Mouse (Mus musculus) liver, postnatal 0 days (tissue): ENCODE data around the gene Cwc25. TPM values are rescaled to one million over a fixed set of nuclear protein-coding genes. Genes with fewer than 3 reads are reported as not detected.
"Not testable (repeated sequence)": the region's sequence is repeated elsewhere in the genome, so short reads cannot be mapped to it uniquely, and the experiment has no call there.

Source experiments
- ATAC-seq: fragments of 200-750 bp; cut with Nextera tagmentation; 2 replicates; pipeline ENCODE4 v1.8.0; 2017; ENCODE audit warnings: mild to moderate bottlenecking, moderate library complexity
- DNase-seq: peaks from one replicate; pipeline ENCODE4 v3.0.0-alpha.2; 2016
- H3K27ac ChIP-seq: fragments of 300-500 bp; sonication (generic); 2 replicates; pipeline ENCODE4 v1.5.1; 2014; ENCODE audit warnings: antibody characterized with exemption, moderate library complexity, mild to moderate bottlenecking, low read depth
- H3K27me3 ChIP-seq: fragments of 300-500 bp; sonication (generic); 2 replicates; pipeline ENCODE4 v1.6.1; 2014; ENCODE audit warnings: low read length, control low read depth, mixed read lengths; ENCODE audit not compliant: insufficient read depth
- H3K36me3 ChIP-seq: fragments of 300-500 bp; sonication (generic); replicated peaks from 2 replicates; pipeline ENCODE4 v1.6.1; 2014; ENCODE audit warnings: mild to moderate bottlenecking, control low read depth, low read length, moderate library complexity, mixed read lengths; ENCODE audit not compliant: insufficient read depth
- H3K4me1 ChIP-seq: fragments of 300-500 bp; sonication (generic); 2 replicates; pipeline ENCODE4 v1.6.1; 2014; ENCODE audit warnings: antibody characterized with exemption, mild to moderate bottlenecking, control low read depth; ENCODE audit not compliant: insufficient read depth
- H3K4me2 ChIP-seq: fragments of 300-500 bp; sonication (generic); 2 replicates; pipeline ENCODE4 v1.6.1; 2014; ENCODE audit warnings: low read depth, mild to moderate bottlenecking, low read length, moderate library complexity, mixed read lengths
- H3K4me3 ChIP-seq: fragments of 300-500 bp; sonication (generic); 2 replicates; pipeline ENCODE4 v1.5.1; 2014; ENCODE audit warnings: low read depth, low read length
- H3K9ac ChIP-seq: fragments of 300-500 bp; sonication (generic); replicated peaks from 2 replicates; pipeline ENCODE4 v1.6.1; 2014; ENCODE audit warnings: mild to moderate bottlenecking, moderate library complexity
- H3K9me3 ChIP-seq: fragments of 300-500 bp; sonication (generic); 2 replicates; pipeline ENCODE4 v1.6.1; 2016; ENCODE audit warnings: mild to moderate bottlenecking, control low read depth, low read length, mixed read lengths
- CTCF ChIP-seq: sonication (generic); IDR thresholded peaks from 2 replicates; pipeline ENCODE4 v1.5.1; 2016; ENCODE audit warnings: antibody characterized with exemption, low read depth
- EP300 ChIP-seq: IDR thresholded peaks from 2 replicates; pipeline ENCODE4 v1.6.1; 2016; ENCODE audit warnings: antibody characterized with exemption, low read depth, mild to moderate bottlenecking
- WGBS: fragments of 180-500 bp; shearing (Covaris S2); extraction: QIAGEN DNeasy Blood & Tissue Kit; methylation state at CpG from one replicate; pipeline ENCODE4 v1.1.7; 2014; ENCODE audit not compliant: insufficient replicate concordance; 5-methylcytosine and 5-hydroxymethylcytosine counted together
- polyA plus RNA-seq: library from polyadenylated mRNA; unstranded; fragments of >200 nt; fragmentation: Nextera tagmentation; extraction: Ambion mirVana; gene quantifications from 2 replicates; pipeline ENCODE4 v1.2.1, GENCODE M21; 2015

Gene Cwc25
- polyA plus RNA-seq, 1 experiment from 2014 or later, result 5.8 TPM

DNA sequence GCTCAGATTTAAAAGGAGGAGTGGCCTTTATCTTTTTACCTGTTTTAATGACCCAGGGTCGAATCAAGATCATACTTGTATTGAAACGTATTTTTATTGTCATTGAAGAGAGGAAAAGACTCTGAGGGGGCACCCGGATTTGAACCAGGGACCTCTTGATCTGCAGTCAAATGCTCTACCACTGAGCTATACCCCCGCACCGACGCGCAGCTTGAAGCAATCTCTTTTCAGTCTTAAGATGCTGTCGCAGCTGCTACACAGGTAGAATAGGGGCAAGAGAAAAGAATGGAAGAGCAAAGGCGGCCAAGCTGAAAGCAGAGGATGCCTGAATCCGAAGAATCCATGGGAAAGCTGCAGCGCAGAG is 32.4 kb upstream of the Cwc25 start, which contains the start of gene Lasp1:
TSS of gene Lasp1 (plus strand) at position 219 of the 364 bp plus-strand sequence.
- Histone ChIP-seq H3K4me2 (peak within 1 kb of the TSS; percentile 95), H3K9me3 (no peaks in the 10 kb centered on the region), H3K4me3 (peak within 1 kb of the TSS; percentile 87), H3K4me1 (peaks cover 17% of the 10 kb centered on the region), H3K9ac (peak within 1 kb of the TSS; percentile 76), H3K36me3 (no peaks in the 10 kb centered on the region), H3K27ac (peak within 1 kb of the TSS; percentile 94), H3K27me3 (no peaks in the 10 kb centered on the region)
- TF ChIP-seq EP300 (no peak), CTCF (no peak)
- WGBS, result 1% methylated on average over 11 of the region's 11 CpGs
- DNase-seq (peak; percentile 87), ATAC-seq (peak; percentile 47)

GRCm38 (mm10) chr11:97798083-97798435 is 31.7 kb upstream of the Cwc25 start:
- no peak overlapping the region for H3K4me3 ChIP-seq
- no peak overlapping the region for H3K9ac ChIP-seq
- H3K27ac ChIP-seq, result no peak overlapping the region
- H3K27me3 ChIP-seq, result no peaks in the 10 kb centered on the region
- WGBS, result 52% methylated on average over 8 of the region's 8 CpGs
- peaks cover 15% of the 10 kb centered on the region for H3K4me1 ChIP-seq
- DNase-seq (no peak), ATAC-seq (no peak)
- H3K9me3 ChIP-seq, result no peaks in the 10 kb centered on the region
- TF ChIP-seq CTCF, result no peak
- TF ChIP-seq EP300, result no peak
- peak overlapping the region; percentile 95; the same call in 1 of the 2 replicates for H3K4me2 ChIP-seq
- H3K36me3 ChIP-seq, result no peaks in the 10 kb centered on the region

DNA sequence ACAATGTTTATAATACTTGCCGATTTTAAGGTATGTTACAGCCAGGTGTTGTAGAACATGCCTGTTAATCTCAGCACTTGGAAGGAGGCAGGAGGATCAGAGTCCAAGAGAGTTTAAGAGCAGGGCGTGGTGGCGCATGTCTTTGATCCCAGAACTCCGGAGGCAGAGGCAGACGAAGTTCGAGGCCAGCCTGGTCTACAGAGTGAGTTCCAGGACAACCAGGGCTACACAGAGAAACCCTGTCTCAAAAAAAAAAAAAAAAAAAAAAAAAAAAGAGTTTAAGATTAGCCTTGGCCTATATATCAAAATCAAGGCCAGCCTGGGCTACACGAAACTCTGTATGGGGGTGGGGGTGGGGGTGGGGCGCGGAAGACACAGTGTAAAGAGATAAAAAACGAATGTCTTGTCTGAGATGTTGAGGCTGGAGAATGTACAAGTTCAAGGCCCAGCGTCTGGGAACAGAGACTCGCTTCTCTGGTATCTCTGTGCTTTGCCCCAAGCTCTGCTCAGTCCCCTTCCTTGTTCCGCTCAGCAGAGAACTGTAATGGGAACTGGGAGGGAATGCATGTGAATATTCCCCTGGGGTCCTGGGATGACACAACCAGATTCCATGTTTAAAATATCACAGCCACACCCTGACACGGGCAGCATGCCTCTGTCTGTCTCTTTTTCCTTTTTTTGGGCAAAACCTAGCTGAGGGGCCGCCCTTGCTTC is 31.2 kb upstream of the Cwc25 start:
- Histone ChIP-seq H3K36me3 (no peaks in the 10 kb centered on the region), H3K4me2 (no peak overlapping the region), H3K4me3 (no peak overlapping the region), H3K4me1 (peaks cover 15% of the 10 kb centered on the region), H3K27ac (no peak overlapping the region), H3K9ac (no peak overlapping the region), H3K9me3 (no peaks in the 10 kb centered on the region), H3K27me3 (no peaks in the 10 kb centered on the region)
- TF ChIP-seq EP300, result no peak
- no peak for TF ChIP-seq CTCF
- WGBS, result 67% methylated on average over 15 of the region's 15 CpGs
- DNase-seq (no peak), ATAC-seq (no peak)

GRCm38 (mm10) chr11:97796910-97797309 is 30.6 kb upstream of the Cwc25 start:
- Histone ChIP-seq H3K4me3 (no peak overlapping the region), H3K4me2 (no peak overlapping the region), H3K9ac (no peak overlapping the region), H3K27ac (no peak overlapping the region), H3K4me1 (peaks cover 12% of the 10 kb centered on the region), H3K27me3 (no peaks in the 10 kb centered on the region), H3K36me3 (no peaks in the 10 kb centered on the region), H3K9me3 (no peaks in the 10 kb centered on the region)
- DNase-seq (peak; percentile 65), ATAC-seq (no peak)
- TF ChIP-seq EP300 (no peak), CTCF (peak; percentile 46)
- WGBS, result 4% methylated on average over 6 of the region's 6 CpGs

GRCm38 (mm10) chr11:97793165-97793564 is 26.8 kb upstream of the Cwc25 start:
- Histone ChIP-seq H3K36me3 (no peaks in the 10 kb centered on the region), H3K27ac (no peak overlapping the region), H3K27me3 (no peaks in the 10 kb centered on the region), H3K9me3 (no peaks in the 10 kb centered on the region), H3K9ac (no peak overlapping the region), H3K4me2 (no peak overlapping the region), H3K4me3 (no peak overlapping the region), H3K4me1 (no peaks in the 10 kb centered on the region)
- DNase-seq (peak; percentile 17), ATAC-seq (0 out of 2 replicates have a peak, but pooled peaks have one; percentile 23)
- 7% methylated on average over 2 of the region's 2 CpGs for WGBS
- TF ChIP-seq CTCF, result peak; percentile 82
- TF ChIP-seq EP300, result no peak

DNA sequence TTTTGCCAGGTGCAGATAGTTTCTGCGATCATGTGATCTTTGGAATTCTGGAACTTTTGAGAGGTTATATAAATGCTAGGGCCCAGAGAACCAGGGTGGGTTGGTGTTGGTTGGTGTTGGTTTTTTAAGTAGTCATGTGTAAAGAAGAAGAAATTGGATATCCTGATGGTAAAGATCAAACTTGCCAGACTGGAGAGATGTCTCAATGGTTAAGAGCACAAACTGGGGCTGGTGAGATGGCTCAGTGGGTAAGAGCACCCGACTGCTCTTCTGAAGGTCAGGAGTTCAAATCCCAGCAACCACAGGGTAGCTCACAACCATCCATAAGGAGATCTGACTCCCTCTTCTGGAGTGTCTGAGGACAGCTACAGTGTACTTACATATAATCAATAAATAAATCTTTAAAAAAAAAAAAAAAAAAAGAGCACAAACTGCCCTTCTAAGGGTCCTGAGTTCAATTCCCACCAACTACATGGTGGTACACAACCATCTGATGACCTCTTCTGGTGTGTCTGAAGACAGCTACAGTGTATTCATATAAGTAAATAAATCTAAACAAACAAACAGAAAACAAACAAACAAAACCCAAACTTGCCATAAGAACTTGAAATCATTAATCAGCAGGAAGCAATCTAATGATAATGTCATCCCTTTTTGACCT is 24.6 kb upstream of the Cwc25 start:
- not testable (repeated sequence) for H3K4me2 ChIP-seq, H3K4me1 ChIP-seq, H3K9me3 ChIP-seq, DNase-seq, H3K9ac ChIP-seq, H3K27ac ChIP-seq, ATAC-seq, H3K4me3 ChIP-seq, H3K36me3 ChIP-seq, H3K27me3 ChIP-seq
- WGBS, result 70% methylated on average over 2 of the region's 2 CpGs
